Mouse (Mus musculus): ENCODE data around the gene Cops4. TPM values are rescaled to one million over a fixed set of nuclear protein-coding genes. Genes with fewer than 3 reads are reported as not detected.

The Cops4 gene
- total and polyA plus RNA-seq, 2 experiments = 12.0 to 53.2 TPM

- peak overlapping the region; percentile 77 for H3K27ac ChIP-seq (replicated peaks; ENCODE audit: insufficient read depth, low read depth, low read length)
- WGBS = 33% methylated on average over 2 of the region's 2 CpGs
- H3K27me3 ChIP-seq (ENCODE audit: control insufficient read depth, insufficient read depth, low read length) = no peaks in the 10 kb centered on the region
- peak overlapping the region; percentile 32; the same call in 1 of the 2 replicates for H3K9ac ChIP-seq (ENCODE audit: low read depth, low read length)
- DNase-seq (ENCODE audit: extremely low read depth, low read depth, low spot score) = peak; percentile 61
- peak overlapping the region; percentile 43; the same call in 1 of the 2 replicates for H3K4me3 ChIP-seq (ENCODE audit: insufficient read depth, low read depth, low read length)
- H3K79me2 ChIP-seq (ENCODE audit: control insufficient read depth, insufficient read depth, low read length) = 0 out of 2 replicates have a peak, but pooled peaks cover 3% of the 10 kb centered on the region
- no peaks in the 10 kb centered on the region for H3K36me3 ChIP-seq (ENCODE audit: control insufficient read depth, insufficient read depth, low read length)
- TF ChIP-seq POLR2A (IDR thresholded peaks at IDR 0.05; ENCODE audit: extremely low read depth, insufficient read depth, low read length) (no peak), CTCF (IDR thresholded peaks at IDR 0.05; ENCODE audit: low read depth, low read length) (no peak)
- H3K4me1 ChIP-seq (ENCODE audit: control insufficient read depth, insufficient read depth, low read length) = peaks cover 7% of the 10 kb centered on the region
Measured at GRCm38 (mm10) chr5:100566798-100567197, 48.7 kb downstream of the Cops4 start.

GRCm38 (mm10) chr5:100567258-100568032 lies 49.3 kb downstream of the Cops4 start:
- WGBS = 15% methylated on average over 13 of the region's 13 CpGs
- peaks cover 7% of the 10 kb centered on the region for H3K4me1 ChIP-seq (ENCODE audit: control insufficient read depth, insufficient read depth, low read length)
- H3K27me3 ChIP-seq (ENCODE audit: control insufficient read depth, insufficient read depth, low read length) = no peaks in the 10 kb centered on the region
- peak overlapping the region; percentile 32; the same call in 1 of the 2 replicates for H3K9ac ChIP-seq (ENCODE audit: low read depth, low read length)
- H3K4me3 ChIP-seq (ENCODE audit: insufficient read depth, low read depth, low read length) = peak overlapping the region; percentile 21; the same call in 1 of the 2 replicates
- DNase-seq (ENCODE audit: extremely low read depth, low read depth, low spot score) = peak; percentile 74
- H3K27ac ChIP-seq (replicated peaks; ENCODE audit: insufficient read depth, low read depth, low read length) = peak overlapping the region; percentile 77
- H3K36me3 ChIP-seq (ENCODE audit: control insufficient read depth, insufficient read depth, low read length) = no peaks in the 10 kb centered on the region
- H3K79me2 ChIP-seq (ENCODE audit: control insufficient read depth, insufficient read depth, low read length) = 0 out of 2 replicates have a peak, but pooled peaks cover 3% of the 10 kb centered on the region
- TF ChIP-seq CTCF (IDR thresholded peaks at IDR 0.05; ENCODE audit: low read depth, low read length) (no peak), POLR2A (IDR thresholded peaks at IDR 0.05; ENCODE audit: extremely low read depth, insufficient read depth, low read length) (no peak)

- no peak overlapping the region for H3K9ac ChIP-seq (ENCODE audit: low read depth, low read length)
- peaks cover 7% of the 10 kb centered on the region for H3K4me1 ChIP-seq (ENCODE audit: control insufficient read depth, insufficient read depth, low read length)
- H3K27ac ChIP-seq (replicated peaks; ENCODE audit: insufficient read depth, low read depth, low read length) = no peak overlapping the region
- no peak for TF ChIP-seq POLR2A (IDR thresholded peaks at IDR 0.05; ENCODE audit: extremely low read depth, insufficient read depth, low read length)
- TF ChIP-seq CTCF (IDR thresholded peaks at IDR 0.05; ENCODE audit: low read depth, low read length) = no peak
- 67% methylated on average over 8 of the region's 8 CpGs for WGBS
- no peaks in the 10 kb centered on the region for H3K27me3 ChIP-seq (ENCODE audit: control insufficient read depth, insufficient read depth, low read length)
- no peak overlapping the region for H3K4me3 ChIP-seq (ENCODE audit: insufficient read depth, low read depth, low read length)
- H3K36me3 ChIP-seq (ENCODE audit: control insufficient read depth, insufficient read depth, low read length) = no peaks in the 10 kb centered on the region
- 0 out of 2 replicates have a peak, but pooled peaks cover 3% of the 10 kb centered on the region for H3K79me2 ChIP-seq (ENCODE audit: control insufficient read depth, insufficient read depth, low read length)
- no peak for DNase-seq (ENCODE audit: extremely low read depth, low read depth, low spot score)
Measured at GRCm38 (mm10) chr5:100568177-100568576, 50.1 kb downstream of the Cops4 start.

- Histone ChIP-seq H3K36me3 (ENCODE audit: control insufficient read depth, insufficient read depth, low read length) (no peaks in the 10 kb centered on the region), H3K27me3 (ENCODE audit: control insufficient read depth, insufficient read depth, low read length) (no peaks in the 10 kb centered on the region), H3K79me2 (ENCODE audit: control insufficient read depth, insufficient read depth, low read length) (0 out of 2 replicates have a peak, but pooled peaks cover 3% of the 10 kb centered on the region), H3K4me1 (ENCODE audit: control insufficient read depth, insufficient read depth, low read length) (peaks cover 7% of the 10 kb centered on the region), H3K9ac (ENCODE audit: low read depth, low read length) (no peak overlapping the region), H3K27ac (replicated peaks; ENCODE audit: insufficient read depth, low read depth, low read length) (no peak overlapping the region), H3K4me3 (ENCODE audit: insufficient read depth, low read depth, low read length) (no peak overlapping the region)
- DNase-seq (ENCODE audit: extremely low read depth, low read depth, low spot score) = no peak
- TF ChIP-seq CTCF (IDR thresholded peaks at IDR 0.05; ENCODE audit: low read depth, low read length) (no peak), POLR2A (IDR thresholded peaks at IDR 0.05; ENCODE audit: extremely low read depth, insufficient read depth, low read length) (no peak)
- WGBS = 92% methylated on average over 3 of the region's 3 CpGs
Measured at GRCm38 (mm10) chr5:100568802-100569201, 50.7 kb downstream of the Cops4 start.

- Histone ChIP-seq H3K27ac (replicated peaks; ENCODE audit: insufficient read depth, low read depth, low read length) (peak overlapping the region; percentile 65), H3K36me3 (ENCODE audit: control insufficient read depth, insufficient read depth, low read length) (no peaks in the 10 kb centered on the region), H3K4me1 (ENCODE audit: control insufficient read depth, insufficient read depth, low read length) (peaks cover 7% of the 10 kb centered on the region), H3K27me3 (ENCODE audit: control insufficient read depth, insufficient read depth, low read length) (no peaks in the 10 kb centered on the region), H3K9ac (ENCODE audit: low read depth, low read length) (peak overlapping the region; percentile 66), H3K79me2 (ENCODE audit: control insufficient read depth, insufficient read depth, low read length) (0 out of 2 replicates have a peak, but pooled peaks cover 3% of the 10 kb centered on the region), H3K4me3 (ENCODE audit: insufficient read depth, low read depth, low read length) (peak overlapping the region; percentile 59)
- DNase-seq (ENCODE audit: extremely low read depth, low read depth, low spot score) = no peak
- TF ChIP-seq POLR2A (IDR thresholded peaks at IDR 0.05; ENCODE audit: extremely low read depth, insufficient read depth, low read length) (no peak), CTCF (IDR thresholded peaks at IDR 0.05; ENCODE audit: low read depth, low read length) (no peak)
- 75% methylated on average over 18 of the region's 18 CpGs for WGBS
Measured at GRCm38 (mm10) chr5:100569250-100569934, 51.3 kb downstream of the Cops4 start.

Data from liver, adult 2 months (tissue).